Mouse (Mus musculus) urinary bladder, postnatal 14 days (tissue): ENCODE measurements around the gene Fetub.
"Not testable (repeated sequence)": the region's sequence is repeated elsewhere in the genome, so short reads cannot be mapped to it uniquely, and the experiment has no call there.

Experiments
- DNase-seq: peaks from one replicate; pipeline ENCODE4 v3.0.0; 2021; ENCODE audit warnings: low spot score

Gene Fetub

GRCm38 (mm10) chr16:22911986-22912385, 6.1 kb upstream of the Fetub start:
- DNase-seq = no peak

GRCm38 (mm10) chr16:22912886-22913285, 5.2 kb upstream of the Fetub start:
- no peak for DNase-seq

- no peak for DNase-seq
Measured at GRCm38 (mm10) chr16:22914276-22914675, 3.9 kb upstream of the Fetub start.

DNA sequence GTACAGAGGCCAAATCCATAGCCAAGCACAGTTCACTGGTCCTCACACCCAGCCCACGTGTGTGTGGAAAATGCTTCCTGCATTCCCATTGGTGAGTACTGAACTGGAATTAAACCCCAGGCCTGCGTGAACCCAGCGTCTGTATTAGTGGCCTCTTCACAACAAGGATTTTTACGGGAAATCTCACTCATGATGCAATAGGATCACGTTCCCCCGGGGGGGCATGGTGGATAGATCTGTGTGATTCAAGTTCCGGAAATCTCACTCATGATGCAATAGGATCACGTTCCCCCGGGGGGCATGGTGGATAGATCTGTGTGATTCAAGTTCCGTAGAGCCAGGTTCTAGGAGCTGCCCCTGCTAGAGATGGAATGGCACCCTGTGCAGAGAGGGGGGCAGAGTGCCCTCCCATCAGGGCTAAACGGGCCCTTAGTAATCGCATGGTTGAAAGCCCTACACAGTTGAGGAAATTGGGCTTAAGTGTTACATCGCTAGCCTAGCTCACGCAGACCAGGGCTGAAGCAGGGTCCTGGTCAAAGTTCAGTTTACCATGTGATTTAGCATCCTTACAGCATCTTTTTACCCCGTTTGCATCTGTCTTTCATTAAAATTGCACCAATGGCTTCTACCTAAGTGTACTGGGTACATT, 654 bp downstream of the Fetub start:
- DNase-seq = no peak

GRCm38 (mm10) chr16:22919971-22920854, 2.1 kb downstream of the Fetub start:
- DNase-seq = peak; percentile 58

GRCm38 (mm10) chr16:22921761-22922160, 3.6 kb downstream of the Fetub start:
- no peak for DNase-seq

DNA sequence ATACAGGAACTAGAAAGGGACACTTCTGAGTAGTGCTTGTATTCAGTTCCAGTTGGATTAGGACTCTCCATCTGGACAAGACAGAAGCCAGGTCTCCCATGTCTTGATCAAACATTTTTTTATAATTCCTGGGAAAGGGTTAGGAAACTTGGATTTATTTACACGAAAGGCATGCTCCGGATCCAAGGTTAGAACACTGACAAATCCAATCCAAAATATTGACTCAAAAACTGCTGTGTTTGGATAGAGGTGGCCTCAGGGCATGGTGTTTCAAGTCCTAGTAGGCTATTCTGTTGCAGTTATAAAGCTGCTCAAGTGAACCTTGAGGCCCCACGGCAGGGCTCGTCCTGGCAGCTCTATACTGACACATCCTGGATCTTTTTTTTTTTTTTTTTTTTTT, 4.3 kb downstream of the Fetub start:
- no peak for DNase-seq

DNA sequence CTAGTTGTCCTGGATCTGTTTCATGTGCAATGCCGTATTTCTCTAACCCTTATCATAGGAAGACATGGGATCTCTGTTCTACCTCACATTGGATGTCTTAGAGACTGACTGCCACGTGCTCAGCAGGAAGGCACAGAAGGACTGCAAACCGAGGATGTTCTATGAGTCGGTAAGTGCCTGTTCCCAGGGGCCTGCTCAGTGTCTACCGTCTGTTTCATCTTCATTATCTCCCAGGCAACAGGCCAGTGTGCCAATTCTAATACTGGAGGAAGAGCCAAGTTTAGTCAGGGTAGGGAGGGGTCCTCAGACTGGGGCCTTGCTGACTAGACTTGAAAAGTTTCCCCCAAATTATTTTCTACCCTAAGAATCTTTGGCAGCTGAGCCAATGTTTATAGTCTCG, 11.4 kb downstream of the Fetub start:
- DNase-seq = no peak

DNA sequence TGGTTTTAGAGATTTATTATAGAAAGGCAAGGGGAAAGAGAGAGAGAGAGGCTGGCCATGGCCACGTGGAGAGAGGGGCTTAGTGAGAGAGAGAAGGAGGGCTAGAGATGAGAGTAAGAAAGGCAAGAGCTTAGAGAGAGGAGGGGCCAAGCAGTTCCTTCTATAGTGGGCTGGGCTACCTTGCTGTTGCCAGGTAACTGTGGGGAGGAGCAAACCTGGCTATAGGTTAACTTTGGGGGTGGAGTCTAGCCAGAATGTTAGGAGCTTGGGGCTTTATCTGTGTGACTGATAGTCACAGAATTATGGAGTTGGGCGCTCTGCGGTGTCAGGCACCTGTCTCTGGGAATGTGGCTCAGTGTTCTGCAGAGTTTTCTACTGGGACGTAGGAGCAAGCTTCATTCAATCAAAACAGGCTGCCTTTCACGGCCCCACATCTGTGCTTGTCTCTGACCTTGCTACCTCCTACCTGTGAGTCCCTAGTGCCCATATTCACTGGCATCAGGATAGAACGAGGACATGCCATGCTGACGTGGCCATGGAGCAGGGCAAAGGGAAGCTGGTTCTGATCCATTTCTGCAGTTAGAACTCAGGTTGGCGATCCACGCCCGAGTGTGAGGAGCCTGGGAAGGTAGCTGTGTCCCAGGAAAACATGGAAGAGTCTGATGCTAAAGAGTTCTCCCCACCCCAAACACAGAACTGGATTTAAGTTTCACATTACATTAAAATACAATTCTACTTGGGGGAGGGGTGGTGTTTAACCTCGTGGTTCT, 13.5 kb downstream of the Fetub start:
- DNase-seq = no peak

DNA sequence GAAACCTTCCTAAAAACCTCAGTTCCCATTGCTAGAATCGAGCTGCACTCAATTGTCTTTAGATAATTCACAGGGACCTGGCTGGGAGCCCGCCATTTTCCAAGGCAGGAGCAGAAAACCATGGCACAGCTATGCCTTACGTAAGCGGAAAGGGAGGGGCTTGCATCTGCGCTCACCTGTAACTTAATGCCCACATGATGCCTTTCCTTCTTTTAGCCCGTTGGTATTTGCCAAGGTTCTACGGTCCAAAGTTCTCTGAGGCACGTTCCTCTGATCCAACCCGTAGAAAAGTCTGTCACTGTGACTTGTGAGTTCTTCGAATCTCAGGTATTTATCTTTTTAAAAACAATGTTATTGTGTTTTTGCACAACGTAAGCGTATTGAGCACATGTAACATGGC, 19.5 kb downstream of the Fetub start:
- DNase-seq = no peak

- DNase-seq = no peak
Measured at GRCm38 (mm10) chr16:22938541-22938940, 20.4 kb downstream of the Fetub start.

DNA sequence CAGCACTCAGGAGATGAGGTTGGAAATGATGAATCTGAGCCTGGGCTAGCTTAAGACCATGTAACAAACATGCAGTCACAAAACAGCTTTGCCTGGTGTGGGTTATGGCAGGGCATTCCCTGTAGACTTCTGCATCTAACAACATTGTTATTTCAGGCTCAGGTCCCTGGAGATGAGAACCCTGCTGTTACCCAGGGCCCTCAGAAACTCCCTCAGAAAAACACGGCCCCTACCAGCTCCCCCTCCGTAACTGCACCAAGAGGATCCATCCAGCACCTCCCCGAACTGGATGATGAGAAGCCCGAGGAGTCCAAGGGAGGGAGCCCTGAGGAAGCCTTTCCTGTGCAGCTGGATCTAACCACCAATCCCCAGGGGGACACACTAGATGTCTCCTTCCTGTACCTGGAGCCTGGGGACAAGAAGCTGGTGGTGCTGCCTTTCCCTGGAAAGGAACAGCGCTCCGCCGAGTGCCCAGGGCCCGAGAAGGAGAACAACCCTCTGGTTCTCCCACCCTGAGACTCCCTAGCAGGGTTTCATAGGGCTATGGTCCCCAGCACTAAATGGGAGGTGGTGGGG, 21.1 kb downstream of the Fetub start:
- DNase-seq = no peak

DNA sequence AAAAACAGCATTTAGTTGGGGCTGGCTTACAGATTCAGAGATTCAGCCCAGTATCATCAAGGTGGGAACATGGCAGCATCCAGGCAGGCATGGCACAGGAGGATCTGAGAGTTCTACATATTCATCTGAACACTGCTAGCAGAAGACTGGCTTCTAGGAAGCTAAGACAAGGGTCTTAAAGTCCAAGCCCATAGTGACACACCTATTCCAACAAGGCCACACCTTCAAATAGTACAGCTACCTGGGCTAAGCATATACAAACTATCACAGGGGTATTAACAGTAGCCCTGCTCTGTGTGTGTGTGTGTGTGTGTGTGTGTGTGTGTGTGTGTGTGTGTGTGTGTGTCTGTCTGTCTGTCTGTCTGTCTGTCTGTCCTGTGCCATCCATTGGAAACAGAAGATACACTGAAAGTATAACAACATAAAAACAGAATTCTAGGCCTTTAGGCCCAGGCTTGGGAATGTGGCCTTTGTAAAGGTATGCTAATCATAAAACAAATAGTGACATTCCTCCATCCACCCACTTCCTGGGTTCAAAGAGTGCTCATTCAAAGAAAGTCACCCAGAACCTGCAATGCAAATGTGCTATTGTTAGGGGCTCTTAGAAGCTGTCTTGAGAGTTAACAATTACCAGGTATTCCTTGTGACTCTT, 23.8 kb downstream of the Fetub start:
- not testable (repeated sequence) for DNase-seq

DNA sequence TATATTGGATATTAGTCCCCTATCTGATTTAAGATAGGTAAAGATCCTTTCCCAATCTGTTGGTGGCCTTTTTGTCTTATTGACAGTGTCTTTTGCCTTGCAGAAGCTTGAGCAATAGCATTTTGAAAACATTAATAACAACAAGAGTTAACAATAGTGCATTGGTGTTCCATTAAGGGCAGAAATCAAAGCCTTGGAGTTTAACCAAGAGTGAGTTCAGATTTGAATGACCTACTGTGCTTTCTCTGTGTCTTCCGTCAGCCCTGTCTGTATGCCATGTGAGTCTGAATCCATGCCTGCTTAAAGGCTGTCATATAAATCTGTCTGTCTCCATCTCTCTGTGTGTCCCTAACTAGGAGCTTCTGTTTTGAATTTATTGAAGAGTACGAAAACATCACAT, 29.2 kb downstream of the Fetub start:
- no peak for DNase-seq

DNA sequence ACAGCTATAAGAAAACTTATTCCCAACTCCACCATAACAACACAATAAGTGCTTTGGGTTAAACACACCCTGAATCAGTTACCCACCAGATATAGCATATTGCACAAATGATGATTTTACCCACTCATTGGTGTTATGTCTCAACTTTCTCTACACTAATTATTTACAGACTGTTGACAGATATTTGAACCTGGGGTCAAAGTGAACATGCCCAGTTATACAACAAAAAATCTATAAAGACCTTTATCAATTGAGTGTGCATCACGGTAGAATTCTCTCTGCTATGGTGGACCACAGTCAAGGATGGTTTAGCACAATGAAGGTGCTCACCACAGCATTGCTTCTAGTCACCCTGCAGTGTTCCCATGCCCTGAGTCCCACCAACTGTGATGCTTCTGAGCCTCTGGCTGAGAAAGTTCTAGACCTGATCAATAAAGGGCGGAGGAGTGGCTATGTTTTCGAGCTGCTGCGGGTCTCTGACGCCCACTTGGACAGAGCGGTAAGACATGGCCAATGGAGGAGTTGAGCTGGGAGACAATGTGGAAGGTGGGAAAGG, 32.8 kb downstream of the Fetub start, which contains the start of gene Hrg:
Gene Hrg, plus strand, starts transcription at position 233 of the 556 bp plus-strand sequence.
- no peak for DNase-seq

DNA sequence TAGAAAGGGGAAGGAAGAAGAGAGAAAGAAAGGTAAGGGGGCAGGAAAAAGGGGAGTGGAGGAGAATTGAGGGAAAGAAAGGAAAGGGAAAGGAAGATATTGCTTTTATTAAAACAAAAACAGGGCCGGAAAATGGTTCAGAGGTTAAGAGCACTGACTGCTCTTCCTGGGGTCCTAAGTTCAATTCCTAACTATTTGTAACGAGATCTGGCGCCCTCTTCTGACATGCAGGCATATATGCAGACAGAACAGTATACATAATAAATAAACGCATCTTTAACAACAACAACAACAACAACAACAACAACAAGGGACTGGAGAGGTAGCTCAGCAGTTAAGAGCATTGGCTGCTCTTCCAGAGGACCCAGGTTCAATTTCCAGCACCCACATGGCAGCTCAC, 34.9 kb downstream of the Fetub start:
- DNase-seq = no peak

GRCm38 (mm10) chr16:22955397-22956084, 37.4 kb downstream of the Fetub start:
- no peak for DNase-seq

GRCm38 (mm10) chr16:22956085-22956439, 37.9 kb downstream of the Fetub start:
- DNase-seq = no peak

DNA sequence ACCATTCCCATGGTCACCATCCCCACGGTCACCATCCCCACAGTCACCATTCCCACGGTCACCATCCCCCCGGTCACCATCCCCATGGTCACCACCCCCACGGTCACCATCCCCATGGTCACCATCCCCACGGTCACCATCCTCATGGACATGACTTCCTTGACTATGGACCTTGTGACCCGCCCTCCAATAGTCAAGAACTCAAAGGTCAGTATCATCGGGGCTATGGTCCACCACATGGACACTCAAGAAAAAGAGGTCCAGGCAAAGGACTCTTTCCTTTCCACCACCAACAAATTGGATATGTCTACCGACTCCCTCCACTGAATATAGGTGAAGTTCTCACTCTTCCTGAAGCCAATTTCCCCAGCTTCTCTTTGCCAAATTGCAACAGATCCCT, 42.9 kb downstream of the Fetub start:
- no peak for DNase-seq

GRCm38 (mm10) chr16:22962256-22962655, 44.1 kb downstream of the Fetub start:
- DNase-seq = no peak

- DNase-seq = no peak
Measured at GRCm38 (mm10) chr16:22963293-22963692, 45.2 kb downstream of the Fetub start.
